Mouse (Mus musculus): ENCODE results near the gene Vmn2r99.

Gene Vmn2r99

DNA sequence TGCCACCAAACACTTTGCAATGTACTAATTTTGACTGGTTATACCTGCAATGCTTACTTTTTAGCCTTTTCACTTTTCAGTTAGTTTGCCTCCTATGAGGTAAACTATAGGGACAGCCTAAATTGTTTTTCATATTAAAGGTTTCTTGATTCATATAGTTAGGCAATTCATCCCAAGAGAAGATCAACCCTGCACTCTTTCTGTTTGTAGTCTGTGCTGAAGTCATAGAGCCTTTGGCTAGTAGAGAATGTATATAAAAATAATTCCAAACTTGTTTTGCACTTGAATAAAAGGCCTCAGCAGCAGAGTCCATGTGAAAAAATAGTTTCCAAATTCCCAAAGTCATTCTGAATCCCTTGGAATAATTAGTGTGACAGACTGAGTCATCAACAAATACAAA is at the start of gene Vmn2r99:
TSS of gene Vmn2r99 (plus strand) at position 301 of the 400 bp plus-strand sequence.
- DNase-seq (ENCODE audit: low spot score) = no peak

DNA sequence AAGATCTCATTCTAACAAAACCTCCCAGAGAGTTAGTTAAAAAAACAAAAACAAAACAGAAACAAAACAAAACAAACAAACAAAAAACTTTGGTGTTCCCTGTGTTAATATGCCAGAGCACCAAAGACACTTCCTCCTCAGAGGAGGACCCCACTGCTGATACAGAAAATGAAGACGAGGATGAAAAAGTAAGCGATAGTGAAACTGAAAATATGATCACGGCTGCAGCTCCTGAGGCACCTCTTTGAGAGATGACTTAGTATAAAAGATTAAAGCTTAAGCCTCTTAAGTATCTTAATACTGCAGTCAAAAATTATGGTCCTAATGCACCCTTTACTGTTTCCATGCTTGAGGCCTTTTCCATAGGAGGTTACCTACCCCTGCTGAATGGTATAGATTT is 75.9 kb downstream of the Vmn2r99 start:
- no peak for DNase-seq (ENCODE audit: low spot score)

DNA sequence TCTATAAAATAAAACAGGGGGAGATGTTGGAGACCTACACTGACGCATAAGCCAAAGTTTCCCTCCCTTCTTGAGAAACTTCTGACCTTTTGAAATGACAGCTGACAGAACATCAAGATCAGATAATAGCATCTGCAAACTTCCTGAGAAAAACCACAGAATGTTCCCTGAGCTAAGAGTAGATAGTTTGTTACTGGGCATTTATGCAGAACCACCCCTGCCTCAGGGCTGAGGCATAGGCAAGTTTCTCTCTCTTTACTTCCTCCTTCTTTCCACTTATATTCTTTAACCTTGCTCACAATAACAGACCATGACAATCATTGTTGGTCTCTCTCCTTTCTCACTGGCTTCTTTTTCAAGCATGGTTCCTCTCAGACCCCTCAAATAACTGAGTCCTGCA is 83.2 kb downstream of the Vmn2r99 start:
- no peak for DNase-seq (ENCODE audit: low spot score)

Data from urinary bladder, postnatal 10 days (tissue).